Mouse (Mus musculus) ovary, postnatal 14 days (tissue): ENCODE measurements around the gene Itgal.
"Not testable (repeated sequence)": the region's sequence is repeated elsewhere in the genome, so short reads cannot be mapped to it uniquely, and the experiment has no call there.

Experiments
- DNase-seq: peaks from one replicate; pipeline ENCODE4 v3.0.0; 2022; ENCODE audit warnings: low spot score

Itgal gene

GRCm38 (mm10) chr7:127342888-127343287 lies 46.8 kb downstream of the Itgal start:
- DNase-seq: no peak

GRCm38 (mm10) chr7:127343351-127344019 lies 47.4 kb downstream of the Itgal start:
- DNase-seq: no peak

DNA sequence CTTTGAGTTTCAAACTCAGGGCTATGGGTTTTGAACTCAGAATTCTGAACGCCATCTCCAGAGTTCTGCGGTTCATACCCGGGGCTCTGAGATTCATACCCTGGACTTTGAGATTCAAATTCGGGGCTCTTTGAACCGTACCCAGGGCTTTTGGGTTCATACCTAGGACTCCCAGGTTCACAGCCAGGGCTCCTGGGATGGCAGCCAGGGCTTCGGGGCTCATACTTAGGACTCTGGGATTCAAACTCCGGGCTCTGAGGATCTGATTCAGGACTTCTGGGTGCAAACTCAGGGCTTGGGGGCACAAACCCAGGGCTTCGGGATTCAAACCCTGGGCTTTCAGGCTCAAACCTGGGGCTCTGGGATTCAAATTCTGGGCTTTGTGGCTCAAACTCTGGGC lies 48.3 kb downstream of the Itgal start:
- no peak for DNase-seq

DNA sequence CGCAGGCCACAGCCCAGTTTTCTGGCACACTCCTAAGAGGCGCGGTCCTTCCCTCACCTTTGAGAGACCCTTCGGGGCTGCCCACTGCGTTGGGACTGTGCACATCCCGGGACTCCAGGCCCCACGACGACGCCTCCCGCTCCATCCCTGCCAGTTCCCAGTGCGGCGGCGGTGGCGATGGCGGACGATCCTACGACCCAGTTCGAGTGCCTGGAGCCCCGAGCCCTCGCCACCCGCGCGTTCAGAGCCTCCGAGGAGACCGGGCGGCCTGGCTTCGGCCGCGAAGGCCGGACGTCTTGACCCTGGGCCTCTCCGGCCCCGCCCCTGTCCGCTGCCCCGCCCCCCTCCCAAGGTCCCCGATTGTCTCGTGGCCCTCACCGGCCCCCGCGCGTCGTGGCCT lies 49.0 kb downstream of the Itgal start:
- DNase-seq: peak; percentile 48

DNA sequence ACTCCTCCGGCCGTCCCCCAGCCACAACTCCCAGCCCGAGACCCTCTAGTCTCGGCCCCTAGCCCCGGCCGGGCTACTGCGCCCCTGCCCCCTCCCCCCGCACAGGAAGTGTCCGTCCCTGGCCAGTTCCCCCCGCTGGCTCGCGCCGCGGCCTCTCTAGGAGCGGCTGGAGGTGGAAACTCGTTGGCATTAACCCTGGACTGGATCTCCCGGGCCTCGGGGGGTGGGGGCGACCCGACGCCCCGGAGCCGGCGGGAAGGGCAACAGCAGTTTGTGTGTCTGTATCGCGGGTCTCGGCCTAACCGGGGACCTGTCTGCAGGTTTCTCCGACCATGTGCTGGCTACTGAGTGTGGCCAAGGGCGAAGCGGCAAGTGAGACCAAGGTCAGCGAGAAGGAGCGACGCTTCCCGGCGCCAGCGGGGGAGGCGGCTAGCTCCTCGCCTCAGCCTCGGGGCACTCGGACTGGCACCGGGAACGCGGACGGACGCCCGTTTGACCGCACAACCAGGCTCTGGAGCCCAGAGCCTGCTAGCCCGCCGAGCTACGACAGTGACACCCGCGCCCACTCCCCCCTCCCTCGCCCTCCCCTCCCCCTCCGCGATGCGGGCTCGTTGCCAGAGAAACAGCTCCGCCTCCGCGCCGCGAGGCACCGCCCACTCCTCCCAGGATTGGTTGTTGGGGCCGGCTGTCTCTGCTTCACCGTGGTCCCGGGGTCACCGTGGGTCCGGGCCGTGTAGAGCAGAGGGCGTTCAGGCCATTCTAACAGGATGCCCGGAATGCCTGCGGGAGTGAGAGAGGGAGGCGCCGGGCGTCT lies 49.7 kb downstream of the Itgal start, which contains the start of gene Zfp768:
Zfp768 (minus strand) TSS at position 78 of the 814 bp plus-strand sequence.
- DNase-seq: peak; percentile 97

DNA sequence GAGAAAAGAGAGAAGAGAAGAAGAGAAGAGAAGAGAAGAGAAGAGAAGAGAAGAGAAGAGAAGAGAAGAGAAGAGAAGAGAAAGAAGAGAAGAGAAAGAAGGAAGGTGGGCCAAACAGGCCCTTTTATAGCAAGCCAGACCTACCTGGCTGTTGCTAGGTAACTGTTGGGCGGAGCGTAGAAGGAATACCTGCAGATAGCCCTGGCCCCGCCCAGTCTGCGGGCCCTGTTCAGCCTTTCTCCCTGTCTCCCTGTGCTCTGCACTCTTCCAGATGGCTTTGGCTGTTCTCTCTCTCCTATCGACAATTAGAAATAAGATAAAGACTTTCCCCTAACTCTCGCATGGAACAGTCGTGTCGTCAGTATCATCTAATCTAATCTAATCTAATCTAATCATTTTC lies 50.6 kb downstream of the Itgal start:
- no peak for DNase-seq

GRCm38 (mm10) chr7:127351230-127352004 lies 55.4 kb downstream of the Itgal start:
- no peak for DNase-seq

- no peak for DNase-seq
Observed at GRCm38 (mm10) chr7:127355796-127356195, 59.7 kb downstream of the Itgal start.

GRCm38 (mm10) chr7:127357871-127358270 lies 61.8 kb downstream of the Itgal start:
- DNase-seq: no peak

- no peak for DNase-seq
Observed at GRCm38 (mm10) chr7:127358472-127358871, 62.4 kb downstream of the Itgal start.

DNA sequence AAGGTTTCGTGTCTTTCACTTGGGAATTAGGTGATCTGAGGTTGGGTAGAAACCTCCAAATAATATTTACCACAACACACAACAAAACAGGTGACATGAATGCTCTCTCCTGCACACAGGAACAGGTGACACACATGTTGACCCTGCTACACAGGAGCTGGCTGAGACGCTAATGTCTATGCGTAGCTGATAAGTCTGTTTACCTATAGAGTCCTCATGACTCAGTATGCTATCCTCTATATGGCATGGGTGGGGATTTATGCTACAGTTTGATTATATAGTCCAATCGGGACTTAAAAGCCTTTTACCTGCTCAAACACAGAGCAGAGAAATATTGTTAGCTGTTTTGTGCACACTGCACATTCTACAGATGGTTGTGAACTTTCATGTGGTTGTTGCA lies 64.2 kb downstream of the Itgal start:
- DNase-seq: no peak

DNA sequence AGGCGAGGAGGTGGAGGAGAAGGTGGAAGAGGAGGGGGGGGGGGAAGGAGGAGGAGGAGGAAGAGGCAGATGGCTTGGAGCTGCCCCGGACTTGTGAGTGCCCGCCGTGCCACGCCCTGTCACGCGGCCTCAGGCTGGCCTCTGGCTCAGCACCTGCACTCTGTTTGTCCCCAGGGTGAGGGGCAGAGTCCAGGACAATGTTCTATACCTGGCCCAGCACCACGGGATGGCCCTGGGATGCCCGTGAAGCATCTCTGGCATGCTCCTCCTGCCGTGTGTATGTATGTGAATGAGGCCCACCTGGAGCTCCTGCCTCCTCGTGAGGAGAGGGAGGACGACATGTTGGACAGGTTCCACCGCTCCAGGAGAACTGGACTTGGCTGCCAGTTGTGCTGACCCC lies 65.4 kb downstream of the Itgal start:
- DNase-seq: no peak

DNA sequence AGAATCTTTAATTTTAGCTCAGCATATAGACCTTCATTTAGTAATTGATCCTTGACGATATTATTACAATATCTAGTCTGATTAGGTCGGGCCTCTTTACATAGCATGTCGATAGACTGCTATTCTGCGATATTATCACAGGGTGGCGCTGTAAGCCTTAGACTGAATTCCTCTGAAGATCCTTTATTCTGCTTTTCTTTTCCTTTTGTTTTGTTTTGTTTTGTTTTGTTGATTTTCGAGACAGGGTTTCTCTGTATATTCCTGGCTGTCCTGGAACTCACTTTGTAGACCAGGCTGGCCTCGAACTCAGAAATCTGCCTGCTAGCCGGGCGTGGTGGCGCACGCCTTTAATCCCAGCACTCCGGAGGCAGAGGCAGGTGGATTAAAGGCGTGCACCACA lies 66.4 kb downstream of the Itgal start:
- not testable (repeated sequence) for DNase-seq

DNA sequence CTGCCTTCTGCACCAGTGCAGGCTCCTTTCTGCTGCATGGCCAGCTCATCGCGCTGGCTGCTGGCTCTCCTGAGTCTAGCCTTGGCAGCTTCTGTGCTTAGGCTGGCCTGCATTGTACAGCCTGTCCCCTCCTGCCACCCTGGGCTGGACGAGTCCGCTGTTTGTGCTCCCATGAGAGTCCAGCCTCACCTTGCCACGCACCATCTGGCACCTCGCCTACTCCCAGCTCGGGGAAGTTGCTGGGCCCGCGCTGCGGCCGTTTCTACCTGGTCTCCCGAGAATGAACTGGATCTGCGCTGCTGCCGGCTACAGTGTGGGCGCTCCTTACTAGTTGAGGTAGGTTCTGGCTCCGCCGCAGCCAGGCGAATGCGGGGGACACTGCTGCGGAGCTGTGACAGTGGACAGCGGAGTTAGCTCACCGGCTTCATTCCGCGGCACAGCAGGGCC lies 67.4 kb downstream of the Itgal start:
- DNase-seq: no peak

DNA sequence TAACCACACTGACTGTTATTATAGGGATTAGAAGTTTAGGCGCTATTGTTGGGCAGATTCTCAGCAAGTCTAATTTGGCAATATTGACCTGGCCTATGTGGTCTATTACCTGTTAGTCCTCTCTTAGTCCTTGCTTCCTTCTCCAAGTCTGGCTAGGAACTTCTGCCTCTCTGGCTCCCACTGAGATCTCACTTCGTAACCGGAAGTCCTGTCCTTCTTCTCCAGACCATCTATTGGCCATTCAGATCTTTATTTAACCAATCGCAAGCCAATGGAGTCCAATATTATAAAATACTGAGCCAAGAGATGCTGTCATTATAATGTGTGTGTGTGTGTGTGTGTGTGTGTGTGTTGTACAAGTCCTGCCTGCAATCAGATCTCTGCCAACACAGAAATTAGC lies 68.1 kb downstream of the Itgal start:
- DNase-seq: no peak

- no peak for DNase-seq
Observed at GRCm38 (mm10) chr7:127366249-127366648, 70.2 kb downstream of the Itgal start.

DNA sequence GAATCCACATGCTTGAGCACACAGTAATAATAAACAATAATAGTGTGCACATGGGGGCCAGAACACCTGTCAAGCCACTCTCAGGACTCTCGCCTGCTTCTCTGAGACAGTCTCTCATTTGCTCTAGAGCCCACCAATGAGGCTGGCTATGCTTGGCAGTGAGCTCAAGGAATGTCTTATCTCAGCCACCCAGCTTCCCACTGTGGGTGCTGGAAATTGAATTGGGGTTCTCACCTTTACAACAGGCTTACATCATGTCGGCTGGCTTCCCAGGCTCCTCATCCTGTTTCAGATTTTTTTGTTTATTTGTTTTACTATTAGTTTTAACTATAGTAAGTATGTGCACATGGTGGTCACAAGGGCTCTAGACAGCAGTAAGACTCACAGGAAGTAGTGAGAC lies 75.2 kb downstream of the Itgal start:
- DNase-seq: no peak

GRCm38 (mm10) chr7:127371870-127372269 lies 75.8 kb downstream of the Itgal start:
- DNase-seq: not testable (repeated sequence)

DNA sequence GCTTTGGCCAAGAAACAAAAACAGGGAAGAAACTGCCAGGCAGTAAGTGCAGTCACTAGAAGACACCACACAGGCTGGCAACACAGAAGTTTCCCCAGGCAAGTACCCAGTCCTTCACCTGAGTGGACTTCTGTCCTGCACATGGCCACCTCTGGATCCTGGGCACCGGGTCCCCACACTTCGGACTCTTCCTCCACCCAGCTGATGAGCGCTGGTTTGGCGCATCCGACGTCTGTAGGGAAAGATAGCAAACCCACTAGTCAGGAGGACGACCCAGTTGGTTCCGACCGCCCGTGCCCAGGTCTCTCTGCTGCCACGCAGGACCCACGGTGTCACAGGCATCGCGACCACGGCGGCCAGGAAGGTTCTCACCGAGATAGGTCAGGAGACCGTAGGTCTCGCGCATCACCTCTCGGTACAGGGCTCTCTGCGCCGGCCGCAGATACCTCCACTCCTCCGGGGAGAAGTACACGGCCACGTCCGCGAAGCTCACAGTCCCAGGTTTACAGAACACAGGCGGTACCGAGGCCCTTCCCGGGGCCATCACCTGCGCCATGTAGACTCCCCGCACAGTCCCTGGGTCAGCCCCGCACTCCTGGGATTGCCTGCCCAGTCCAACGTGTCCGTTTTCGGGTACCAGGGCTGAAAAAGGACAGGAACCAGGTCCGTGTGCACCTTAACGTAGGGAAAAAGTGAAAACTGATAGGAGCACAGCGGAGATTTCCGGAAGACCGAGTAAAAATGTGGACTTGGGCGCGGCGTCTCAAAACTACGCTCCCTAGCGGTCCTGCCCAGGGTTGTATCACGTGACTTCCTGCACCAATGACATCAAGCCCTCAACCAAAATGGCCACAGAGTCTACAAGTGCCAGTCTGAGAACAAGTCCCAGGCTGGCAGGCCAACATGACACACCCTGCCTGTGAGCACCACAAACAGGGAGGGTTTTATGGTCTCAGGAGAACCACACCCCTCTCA lies 79.5 kb downstream of the Itgal start, which contains the start of gene Zfp747:
Zfp747 (minus strand) TSS at position 780 of the 975 bp plus-strand sequence.
- DNase-seq: peak; percentile 84

DNA sequence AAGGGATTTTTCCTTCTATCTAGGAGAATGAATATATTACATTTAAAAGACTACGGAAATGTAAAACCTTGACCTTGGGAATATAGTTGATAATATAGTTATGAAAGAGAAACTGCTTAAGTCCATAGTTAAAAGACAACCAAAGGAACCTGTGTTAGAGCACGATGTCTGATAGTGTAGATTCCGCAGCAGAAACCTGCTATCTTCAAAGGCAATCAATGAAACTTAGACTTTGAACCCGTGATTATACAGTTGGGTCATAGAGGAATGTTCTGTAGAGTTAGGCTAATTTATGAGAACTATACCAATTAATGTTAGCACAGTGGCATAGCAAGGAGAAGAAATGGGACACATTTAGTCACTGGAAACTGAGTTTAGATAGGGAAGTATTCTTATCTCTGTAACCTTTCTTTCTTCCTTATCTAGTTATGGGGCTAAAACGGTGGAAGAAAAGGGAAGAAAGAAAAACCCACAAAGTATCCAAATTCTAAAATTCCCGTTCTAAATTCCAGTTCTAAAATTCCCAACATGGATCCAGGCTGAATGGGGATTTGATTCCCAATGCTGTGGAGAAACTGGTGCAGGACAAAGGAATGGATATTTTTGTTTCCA lies 82.4 kb downstream of the Itgal start:
- DNase-seq: no peak
